Mouse (Mus musculus) olfactory bulb, adult 2 months (tissue): ENCODE data around the gene Ms4a5.

Experiments used
- CTCF ChIP-seq: fragments of 200-500 bp; IDR thresholded peaks from 2 replicates; pipeline ENCODE4 v1.5.1; 2012; ENCODE audit warnings: low read depth, mild to moderate bottlenecking, low read length, moderate library complexity; ENCODE audit not compliant: insufficient read depth
- POLR2A ChIP-seq: fragments of 200-500 bp; IDR thresholded peaks from 2 replicates; pipeline ENCODE4 v1.6.1; 2012; ENCODE audit warnings: mild to moderate bottlenecking, low read depth, low read length, moderate library complexity; ENCODE audit not compliant: insufficient read depth

GRCm38 (mm10) chr19:11232348-11232747 lies 51.3 kb downstream of the Ms4a5 start, which contains the start of gene Ms4a12:
- no peak for TF ChIP-seq POLR2A
- no peak for TF ChIP-seq CTCF
